Mouse (Mus musculus): ENCODE data around the gene Chmp4b.

- no peak for TF ChIP-seq CTCF (IDR thresholded peaks at IDR 0.05; ENCODE audit: borderline replicate concordance, insufficient read depth, low read length)
- no peak for TF ChIP-seq POLR2A (IDR thresholded peaks at IDR 0.05; ENCODE audit: low read depth, low read length)
Measured at GRCm38 (mm10) chr2:154735986-154736385, 84.5 kb downstream of the Chmp4b start.
